Mouse (Mus musculus): Measurements from ENCODE around the gene Ppp1r37. TPM values are rescaled to one million over a fixed set of nuclear protein-coding genes. Genes with fewer than 3 reads are reported as not detected.
A peak's percentile ranks its signal among the peaks of the same experiment; 100 is the strongest.

The Ppp1r37 gene
- polyA plus RNA-seq, 1 experiment from 2014 or later = 4.5 TPM

DNA sequence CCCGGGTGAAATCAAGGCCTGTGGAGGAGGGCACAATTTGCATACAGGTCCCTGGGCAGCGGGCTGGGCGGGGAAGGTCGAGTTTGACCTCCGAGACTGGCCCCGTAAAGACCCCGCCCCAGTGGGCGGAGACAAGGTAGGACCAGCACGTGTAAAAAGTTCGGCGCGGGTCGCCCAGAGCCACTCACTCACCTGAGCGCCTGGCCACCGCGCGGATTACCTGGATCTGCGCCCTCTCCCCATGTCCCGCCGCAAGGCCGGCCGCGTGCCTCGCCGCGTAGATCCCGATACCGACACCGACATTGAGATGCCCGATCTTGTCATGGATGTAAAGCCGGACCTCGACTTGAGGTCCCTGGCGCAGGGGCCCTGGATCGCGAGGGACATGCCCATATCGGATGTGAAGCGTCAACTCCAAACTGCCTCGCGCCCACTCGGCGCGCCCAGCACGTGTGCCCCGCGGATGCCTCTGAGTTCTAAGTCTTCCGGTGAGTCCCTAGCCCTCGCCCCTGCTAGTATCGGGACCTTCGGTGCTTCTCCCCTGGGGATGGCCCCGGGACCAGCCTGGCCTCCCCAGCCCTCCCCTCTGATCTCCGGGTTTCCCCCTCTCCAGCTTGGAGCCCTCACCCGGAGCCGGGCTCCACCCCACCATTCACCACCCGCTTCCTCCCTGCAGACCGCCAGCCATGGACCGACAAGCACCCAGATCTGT is 14.4 kb upstream of the Ppp1r37 start, which contains the start of the genes Zfp296 and Gemin7:
Gene Zfp296 (plus strand): TSS at position 147 of the 712 bp plus-strand sequence.
Gene Gemin7 (minus strand): TSS at position 455 of the 712 bp plus-strand sequence.
- peak within 1 kb of the TSS; percentile 48 for H3K4me2 ChIP-seq (ENCODE audit: low read depth)
- no peak within 1 kb of the TSS for H3K9ac ChIP-seq (ENCODE audit: low read length)
- H3K9me3 ChIP-seq (ENCODE audit: control insufficient read depth, low read length) = no peaks in the 10 kb centered on the region
- ATAC-seq (ENCODE audit: insufficient read depth, low FRiP score, low TSS enrichment) (no peak), DNase-seq (ENCODE audit: low spot score) (peak; percentile 48)
- H3K36me3 ChIP-seq (ENCODE audit: control insufficient read depth, insufficient read depth, low read length) = peaks cover 2% of the 10 kb centered on the region; the same call in 1 of the 2 replicates
- peak within 1 kb of the TSS; percentile 22 for H3K4me3 ChIP-seq (ENCODE audit: low read depth, low read length)
- peaks cover 39% of the 10 kb centered on the region for H3K27me3 ChIP-seq (ENCODE audit: control insufficient read depth, insufficient read depth, low read length)
- WGBS = 1% methylated on average over 56 of the region's 56 CpGs
- H3K27ac ChIP-seq (ENCODE audit: low read depth, low read length) = no peak within 1 kb of the TSS
- H3K4me1 ChIP-seq (ENCODE audit: control insufficient read depth, insufficient read depth, low read length) = peaks cover 5% of the 10 kb centered on the region; the same call in 1 of the 2 replicates

DNA sequence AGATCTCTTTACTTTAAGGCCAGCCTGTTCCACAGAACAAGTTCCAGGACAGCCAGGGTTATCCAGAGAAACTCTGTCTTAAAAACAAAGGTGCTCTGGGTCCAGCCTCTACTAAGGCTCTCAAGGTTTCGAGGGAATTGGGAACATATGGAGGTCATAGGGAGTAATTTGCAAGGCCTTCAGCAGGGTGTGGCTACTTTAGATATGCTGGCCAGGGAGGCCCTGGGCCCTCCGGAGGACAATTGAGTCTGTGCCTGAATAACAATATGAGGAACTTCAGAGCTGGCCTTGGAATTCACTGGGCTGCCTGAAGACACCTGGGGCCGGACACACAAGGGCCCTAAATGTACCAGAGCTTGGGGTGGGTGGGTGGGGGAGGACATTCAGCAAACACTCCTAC is 12.7 kb upstream of the Ppp1r37 start:
- H3K27me3 ChIP-seq (ENCODE audit: control insufficient read depth, insufficient read depth, low read length) = peaks cover 39% of the 10 kb centered on the region
- DNase-seq (ENCODE audit: low spot score) (no peak), ATAC-seq (ENCODE audit: insufficient read depth, low FRiP score, low TSS enrichment) (no peak)
- no peak overlapping the region for H3K27ac ChIP-seq (ENCODE audit: low read depth, low read length)
- no peak overlapping the region for H3K4me2 ChIP-seq (ENCODE audit: low read depth)
- H3K9me3 ChIP-seq (ENCODE audit: control insufficient read depth, low read length) = no peaks in the 10 kb centered on the region
- peaks cover 7% of the 10 kb centered on the region; the same call in 1 of the 2 replicates for H3K4me1 ChIP-seq (ENCODE audit: control insufficient read depth, insufficient read depth, low read length)
- H3K9ac ChIP-seq (ENCODE audit: low read length) = no peak overlapping the region
- 47% methylated on average over 3 of the region's 3 CpGs for whole genome bisulfite sequencing
- H3K36me3 ChIP-seq (ENCODE audit: control insufficient read depth, insufficient read depth, low read length) = no peaks in the 10 kb centered on the region
- no peak overlapping the region for H3K4me3 ChIP-seq (ENCODE audit: low read depth, low read length)

DNA sequence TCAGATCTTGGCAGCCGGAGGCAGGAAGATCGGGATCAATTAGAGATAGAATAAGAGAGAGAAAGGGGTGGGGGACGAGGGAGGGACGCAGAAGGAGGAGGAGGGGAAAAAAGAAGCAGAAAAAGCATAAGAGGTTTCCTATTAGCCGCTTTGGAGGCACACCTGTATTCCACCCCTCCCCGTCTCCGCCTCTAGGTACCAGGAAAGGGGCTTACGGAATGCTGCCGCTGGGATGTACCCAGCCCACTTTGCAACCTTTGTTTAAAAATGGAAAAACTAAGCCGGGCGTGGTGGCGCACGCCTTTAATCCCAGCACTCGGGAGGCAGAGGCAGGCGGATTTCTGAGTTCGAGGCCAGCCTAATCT is 10.9 kb upstream of the Ppp1r37 start:
- Histone ChIP-seq H3K27ac (ENCODE audit: low read depth, low read length) (no peak overlapping the region), H3K9ac (ENCODE audit: low read length) (peak overlapping the region; percentile 81), H3K27me3 (ENCODE audit: control insufficient read depth, insufficient read depth, low read length) (peaks cover 32% of the 10 kb centered on the region), H3K4me1 (ENCODE audit: control insufficient read depth, insufficient read depth, low read length) (peaks cover 7% of the 10 kb centered on the region; the same call in 1 of the 2 replicates), H3K9me3 (ENCODE audit: control insufficient read depth, low read length) (no peaks in the 10 kb centered on the region), H3K4me3 (ENCODE audit: low read depth, low read length) (peak overlapping the region; percentile 71), H3K36me3 (ENCODE audit: control insufficient read depth, insufficient read depth, low read length) (peaks cover 2% of the 10 kb centered on the region; the same call in 1 of the 2 replicates), H3K4me2 (ENCODE audit: low read depth) (peak overlapping the region; percentile 83)
- 22% methylated on average over 16 of the region's 16 CpGs for WGBS
- no peak for DNase-seq (ENCODE audit: low spot score)
- no peak for ATAC-seq (ENCODE audit: insufficient read depth, low FRiP score, low TSS enrichment)

DNA sequence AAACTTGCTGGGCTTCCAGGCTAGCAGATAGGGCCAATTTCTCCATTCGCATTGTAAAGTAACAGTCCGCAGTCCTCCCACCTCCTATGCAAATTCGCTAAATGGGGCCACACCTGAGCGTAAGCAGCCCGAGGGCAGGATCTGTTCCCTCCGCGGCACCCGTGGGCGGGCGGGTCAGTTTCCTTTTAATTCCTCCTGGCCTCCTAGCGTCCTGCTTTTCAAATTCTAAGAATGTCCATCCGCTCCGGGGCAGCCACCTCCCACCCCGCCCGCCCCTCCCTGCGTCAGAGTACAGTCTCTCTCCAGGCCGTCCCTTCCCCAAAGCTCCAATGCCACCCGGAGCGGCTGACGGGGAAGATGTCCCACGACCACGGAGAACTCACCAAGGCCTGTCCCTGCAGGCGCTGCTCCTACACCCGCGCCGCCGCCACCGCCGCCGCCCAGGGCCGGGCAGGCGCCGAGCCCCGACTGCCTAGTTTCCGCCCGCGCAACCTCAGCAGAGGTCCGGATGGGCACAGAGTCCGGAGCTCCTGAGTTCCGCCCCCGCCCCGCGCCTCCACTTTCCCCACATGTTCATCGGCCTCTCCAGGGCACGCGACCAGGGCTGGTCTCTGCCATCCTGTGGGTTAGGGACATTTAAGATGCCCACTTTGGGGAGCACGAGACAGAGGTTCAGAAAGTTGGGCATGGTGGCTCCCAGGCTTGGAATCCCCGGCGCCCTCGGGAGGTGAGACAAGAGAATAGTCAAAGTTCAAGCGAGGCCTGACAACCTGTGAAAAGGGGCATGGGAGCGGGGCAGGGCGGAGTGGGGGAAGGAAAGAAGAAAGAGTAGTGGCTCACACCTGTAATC is 10.3 kb upstream of the Ppp1r37 start:
- peak overlapping the region; percentile 81 for H3K9ac ChIP-seq (ENCODE audit: low read length)
- H3K9me3 ChIP-seq (ENCODE audit: control insufficient read depth, low read length) = no peaks in the 10 kb centered on the region
- peaks cover 25% of the 10 kb centered on the region for H3K27me3 ChIP-seq (ENCODE audit: control insufficient read depth, insufficient read depth, low read length)
- no peak overlapping the region; the same call in 1 of the 2 replicates for H3K27ac ChIP-seq (ENCODE audit: low read depth, low read length)
- H3K4me2 ChIP-seq (ENCODE audit: low read depth) = peak overlapping the region; percentile 83
- H3K4me3 ChIP-seq (ENCODE audit: low read depth, low read length) = peak overlapping the region; percentile 71
- H3K4me1 ChIP-seq (ENCODE audit: control insufficient read depth, insufficient read depth, low read length) = peaks cover 7% of the 10 kb centered on the region; the same call in 1 of the 2 replicates
- ATAC-seq (ENCODE audit: insufficient read depth, low FRiP score, low TSS enrichment) (peak; percentile 85), DNase-seq (ENCODE audit: low spot score) (peak; percentile 88)
- H3K36me3 ChIP-seq (ENCODE audit: control insufficient read depth, insufficient read depth, low read length) = peaks cover 4% of the 10 kb centered on the region; the same call in 1 of the 2 replicates
- under 1% methylated on average over 45 of the region's 53 CpGs for WGBS

DNA sequence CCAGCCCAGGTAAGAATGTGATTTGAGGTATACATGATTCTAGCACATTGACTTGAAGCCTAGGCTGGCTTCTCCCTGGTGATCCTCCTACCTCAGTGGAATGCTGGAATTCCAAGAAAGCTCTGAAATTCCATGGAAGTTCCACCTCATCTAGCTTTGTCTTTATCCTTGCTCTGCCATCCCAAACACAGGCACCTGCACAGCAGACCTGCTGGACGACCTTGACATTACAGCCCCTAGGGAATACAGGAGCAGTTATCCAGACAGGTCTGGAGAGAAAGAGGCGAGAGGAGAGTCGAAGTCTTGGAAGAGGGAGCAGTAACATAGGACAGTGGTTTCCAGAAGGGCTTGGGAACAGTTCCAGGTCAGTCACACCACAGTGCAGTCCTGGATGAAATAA is 6.8 kb upstream of the Ppp1r37 start:
- H3K36me3 ChIP-seq (ENCODE audit: control insufficient read depth, insufficient read depth, low read length) = peaks cover 12% of the 10 kb centered on the region
- H3K27me3 ChIP-seq (ENCODE audit: control insufficient read depth, insufficient read depth, low read length) = no peaks in the 10 kb centered on the region
- no peak overlapping the region for H3K27ac ChIP-seq (ENCODE audit: low read depth, low read length)
- WGBS = 86% methylated on average over 3 of the region's 3 CpGs
- DNase-seq (ENCODE audit: low spot score) (no peak), ATAC-seq (ENCODE audit: insufficient read depth, low FRiP score, low TSS enrichment) (no peak)
- peaks cover 7% of the 10 kb centered on the region; the same call in 1 of the 2 replicates for H3K4me1 ChIP-seq (ENCODE audit: control insufficient read depth, insufficient read depth, low read length)
- H3K9ac ChIP-seq (ENCODE audit: low read length) = no peak overlapping the region
- no peak overlapping the region for H3K4me3 ChIP-seq (ENCODE audit: low read depth, low read length)
- no peaks in the 10 kb centered on the region for H3K9me3 ChIP-seq (ENCODE audit: control insufficient read depth, low read length)
- H3K4me2 ChIP-seq (ENCODE audit: low read depth) = no peak overlapping the region

DNA sequence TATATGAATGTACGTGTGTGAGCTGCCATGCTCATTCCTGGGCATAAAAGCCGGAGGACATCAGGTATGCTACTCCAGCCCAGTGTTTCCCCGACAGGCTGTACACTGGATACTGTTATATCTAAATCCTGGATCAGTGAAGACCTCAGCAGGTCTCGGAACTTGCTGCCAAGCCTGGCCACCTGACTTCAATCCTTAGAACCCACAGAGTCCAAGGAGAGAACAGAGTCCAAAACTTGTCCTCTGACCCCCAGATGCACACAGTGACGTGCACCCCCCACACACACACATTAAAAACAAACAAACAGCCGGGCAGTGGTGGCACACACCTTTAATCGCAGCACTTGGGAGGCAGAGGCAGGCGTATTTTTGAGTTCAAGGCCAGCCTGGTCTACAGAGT is 4.5 kb upstream of the Ppp1r37 start:
- DNase-seq (ENCODE audit: low spot score) = no peak
- WGBS = 88% methylated on average over 8 of the region's 8 CpGs

DNA sequence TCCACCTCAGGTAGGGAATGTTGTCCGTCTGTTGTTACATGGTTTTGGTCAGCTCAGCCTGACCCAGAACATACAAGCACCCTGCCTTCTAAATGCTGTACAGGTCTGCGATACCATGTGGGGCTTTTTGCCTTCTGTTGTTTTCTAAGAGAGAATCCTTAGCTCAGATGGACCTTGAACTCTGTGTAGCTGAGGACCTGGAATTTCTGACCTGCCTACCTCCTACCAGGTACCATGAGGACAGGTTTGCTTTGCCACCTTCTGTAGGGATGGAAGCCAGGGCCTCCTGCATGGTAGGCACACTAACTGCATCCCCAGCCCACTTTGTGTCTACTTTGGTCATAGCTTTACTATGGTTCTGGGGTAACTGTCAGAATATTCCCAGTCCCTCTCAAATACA is 2.9 kb upstream of the Ppp1r37 start:
- no peak for DNase-seq (ENCODE audit: low spot score)
- WGBS = 91% methylated on average over 2 of the region's 2 CpGs
- H3K27ac ChIP-seq (ENCODE audit: low read depth, low read length) = no peak overlapping the region
- no peak overlapping the region for H3K4me2 ChIP-seq (ENCODE audit: low read depth)
- no peaks in the 10 kb centered on the region for H3K9me3 ChIP-seq (ENCODE audit: control insufficient read depth, low read length)
- no peaks in the 10 kb centered on the region for H3K27me3 ChIP-seq (ENCODE audit: control insufficient read depth, insufficient read depth, low read length)
- no peak for ATAC-seq (ENCODE audit: insufficient read depth, low FRiP score, low TSS enrichment)
- no peak overlapping the region; the same call in 1 of the 2 replicates for H3K4me3 ChIP-seq (ENCODE audit: low read depth, low read length)
- peaks cover 5% of the 10 kb centered on the region for H3K4me1 ChIP-seq (ENCODE audit: control insufficient read depth, insufficient read depth, low read length)
- H3K36me3 ChIP-seq (ENCODE audit: control insufficient read depth, insufficient read depth, low read length) = peaks cover 17% of the 10 kb centered on the region
- H3K9ac ChIP-seq (ENCODE audit: low read length) = no peak overlapping the region

More for the DNA sequence above, 4.5 kb upstream of the Ppp1r37 start:
- H3K9ac ChIP-seq (ENCODE audit: low read length) = no peak overlapping the region
- ATAC-seq (ENCODE audit: insufficient read depth, low FRiP score, low TSS enrichment) = no peak
- H3K27me3 ChIP-seq (ENCODE audit: control insufficient read depth, insufficient read depth, low read length) = no peaks in the 10 kb centered on the region
- H3K27ac ChIP-seq (ENCODE audit: low read depth, low read length) = no peak overlapping the region
- no peaks in the 10 kb centered on the region for H3K9me3 ChIP-seq (ENCODE audit: control insufficient read depth, low read length)
- no peak overlapping the region for H3K4me2 ChIP-seq (ENCODE audit: low read depth)
- peaks cover 6% of the 10 kb centered on the region; the same call in 1 of the 2 replicates for H3K4me1 ChIP-seq (ENCODE audit: control insufficient read depth, insufficient read depth, low read length)
- peaks cover 17% of the 10 kb centered on the region for H3K36me3 ChIP-seq (ENCODE audit: control insufficient read depth, insufficient read depth, low read length)
- no peak overlapping the region for H3K4me3 ChIP-seq (ENCODE audit: low read depth, low read length)

DNA sequence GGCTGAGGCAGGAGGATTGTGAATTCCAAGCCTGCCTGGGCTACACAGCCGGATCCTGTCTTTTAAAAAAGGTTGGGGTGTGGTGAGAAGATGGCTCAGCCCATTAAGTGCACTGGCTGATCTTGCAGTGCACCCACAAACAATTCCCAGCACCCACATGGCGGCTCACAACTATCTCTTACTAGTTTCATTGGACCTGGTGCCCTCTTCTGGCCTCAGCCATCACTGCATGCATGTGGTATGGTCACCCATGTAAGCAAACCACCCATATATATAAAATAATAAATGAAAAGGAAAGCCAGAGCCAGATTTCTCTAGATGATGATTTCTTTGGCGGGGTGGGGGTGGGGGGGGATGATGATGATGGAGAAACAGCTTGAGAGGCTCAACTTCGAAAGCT is 1.6 kb upstream of the Ppp1r37 start:
- no peaks in the 10 kb centered on the region for H3K27me3 ChIP-seq (ENCODE audit: control insufficient read depth, insufficient read depth, low read length)
- H3K4me2 ChIP-seq (ENCODE audit: low read depth) = no peak overlapping the region
- whole genome bisulfite sequencing = 90% methylated on average over 4 of the region's 4 CpGs
- no peak for DNase-seq (ENCODE audit: low spot score)
- H3K36me3 ChIP-seq (ENCODE audit: control insufficient read depth, insufficient read depth, low read length) = peaks cover 15% of the 10 kb centered on the region
- no peaks in the 10 kb centered on the region for H3K9me3 ChIP-seq (ENCODE audit: control insufficient read depth, low read length)
- no peak for ATAC-seq (ENCODE audit: insufficient read depth, low FRiP score, low TSS enrichment)
- no peak overlapping the region for H3K27ac ChIP-seq (ENCODE audit: low read depth, low read length)
- peaks cover 16% of the 10 kb centered on the region for H3K4me1 ChIP-seq (ENCODE audit: control insufficient read depth, insufficient read depth, low read length)
- no peak overlapping the region for H3K9ac ChIP-seq (ENCODE audit: low read length)
- H3K4me3 ChIP-seq (ENCODE audit: low read depth, low read length) = no peak overlapping the region
